Mouse (Mus musculus) brain, embryonic 14.5 days (tissue): ENCODE measurements around the gene Gm17349.

ENCODE experiments used
- CTCF ChIP-seq: fragments of 200-500 bp; IDR thresholded peaks from 2 replicates; pipeline ENCODE4 v1.5.1; 2012; ENCODE audit warnings: inconsistent platforms, mild to moderate bottlenecking, moderate library complexity, borderline replicate concordance; ENCODE audit not compliant: insufficient read depth, insufficient read length; ENCODE audit errors: extremely low read depth
- POLR2A ChIP-seq: fragments of 200-500 bp; IDR thresholded peaks from 2 replicates; pipeline ENCODE4 v1.6.1; 2012; ENCODE audit warnings: mild to moderate bottlenecking, inconsistent platforms, borderline replicate concordance; ENCODE audit not compliant: poor library complexity, insufficient read depth, insufficient read length, severe bottlenecking; ENCODE audit errors: extremely low read depth

- TF ChIP-seq CTCF (peak; percentile 5; the same call in 1 of the 2 replicates), POLR2A (no peak)
These were observed 23.9 kb upstream of the Gm17349 start for GRCm38 (mm10) chr15:99729056-99729783.
